Mouse (Mus musculus): ENCODE measurements around the gene Fezf2.

DNA sequence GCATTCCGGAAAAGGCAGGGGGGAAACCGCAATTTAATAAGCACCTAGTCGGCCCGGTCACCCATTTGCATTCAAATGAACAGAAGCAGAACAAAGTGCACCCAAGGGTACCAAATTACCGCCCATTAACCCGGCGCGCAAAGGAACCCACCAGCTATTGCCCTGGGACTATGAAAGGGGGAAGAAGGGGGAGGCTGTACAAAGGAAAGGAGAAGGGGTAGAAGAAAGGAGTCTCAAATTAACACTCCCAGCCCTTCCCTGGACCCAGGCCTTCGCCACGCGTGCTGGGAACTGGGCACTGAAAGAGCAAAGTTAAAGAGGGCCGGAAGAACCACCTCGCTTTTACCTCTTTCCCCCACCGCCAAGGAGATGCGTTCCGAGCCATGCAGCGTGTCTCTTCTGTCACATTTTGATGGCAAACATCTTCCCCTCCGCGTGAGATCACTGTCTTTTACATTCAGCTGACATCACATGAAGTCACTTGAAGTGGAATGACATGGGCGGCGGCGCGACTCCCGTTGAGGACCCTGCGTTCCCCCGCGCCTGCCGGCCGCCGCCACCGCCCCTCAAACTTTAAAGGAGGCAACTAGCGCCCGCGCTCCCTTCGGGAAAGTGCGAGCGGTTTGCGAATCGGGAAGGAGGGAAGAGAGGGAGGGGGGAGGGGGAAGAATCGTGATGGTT is 2.6 kb downstream of the Fezf2 start:
- TF ChIP-seq CTCF (IDR thresholded peaks at IDR 0.05; ENCODE audit: low read depth, low read length) (no peak), POLR2A (IDR thresholded peaks at IDR 0.05; ENCODE audit: borderline replicate concordance, low read depth, low read length) (no peak)
